Comparison of ENCODE assay signal across 8 mouse cellular contexts in genomic region chr6:88873965-88874867, GRCm38 (mm10). TPM values are rescaled to one million over a fixed set of nuclear protein-coding genes. Genes with fewer than 3 reads are reported as not detected.
DNase-seq lines count a peak whose midpoint lies in the region; ATAC-seq and TF ChIP-seq lines count a peak whose summit lies in the region.

No protein-coding gene starts in this region.

- H3K27ac ChIP-seq in lung, embryonic 14.5 days (ENCODE audit: low read depth), result no peak overlapping the region
- H3K27ac ChIP-seq in limb, embryonic 11.5 days (replicated peaks; ENCODE audit: low read depth, low read length), result no peak overlapping the region
- peak overlapping the region; percentile 77; the same call in 1 of the 2 replicates for H3K27ac ChIP-seq in neural tube, embryonic 12.5 days

- H3K4me2 ChIP-seq in lung, embryonic 14.5 days, result peak overlapping the region; percentile 99
- H3K4me2 ChIP-seq in limb, embryonic 11.5 days (ENCODE audit: low read depth, severe bottlenecking), result peak overlapping the region; percentile 90
- peak overlapping the region; percentile 79 for H3K4me2 ChIP-seq in neural tube, embryonic 12.5 days (replicated peaks)

- no peaks in the 10 kb centered on the region for H3K9me3 ChIP-seq in lung, embryonic 14.5 days (ENCODE audit: low read depth, low read length)
- no peaks in the 10 kb centered on the region for H3K9me3 ChIP-seq in limb, embryonic 11.5 days (ENCODE audit: control insufficient read depth, low read length)
- H3K9me3 ChIP-seq in neural tube, embryonic 12.5 days, result no peaks in the 10 kb centered on the region

- 2% methylated on average over 63 of the region's 74 CpGs for WGBS in lung, embryonic 14.5 days
- 3% methylated on average over 70 of the region's 74 CpGs for WGBS in limb, embryonic 11.5 days
- WGBS in neural tube, embryonic 12.5 days, result 2% methylated on average over 72 of the region's 74 CpGs

- peak overlapping the region; percentile 73 for H3K9ac ChIP-seq in lung, embryonic 14.5 days
- H3K9ac ChIP-seq in limb, embryonic 11.5 days (ENCODE audit: low read length), result peak overlapping the region; percentile 85
- H3K9ac ChIP-seq in neural tube, embryonic 12.5 days, result peak overlapping the region; percentile 90

- H3K36me3 ChIP-seq in lung, embryonic 14.5 days (ENCODE audit: insufficient read depth), result no peaks in the 10 kb centered on the region
- no peaks in the 10 kb centered on the region for H3K36me3 ChIP-seq in limb, embryonic 11.5 days (ENCODE audit: control insufficient read depth, insufficient read depth, low read length)
- H3K36me3 ChIP-seq in neural tube, embryonic 12.5 days, result no peaks in the 10 kb centered on the region

- peak overlapping the region; percentile 76 for H3K4me3 ChIP-seq in lung, embryonic 14.5 days (ENCODE audit: low read depth, low read length)
- H3K4me3 ChIP-seq in limb, embryonic 11.5 days (ENCODE audit: low read depth, low read length), result peak overlapping the region; percentile 62
- peak overlapping the region; percentile 95 for H3K4me3 ChIP-seq in neural tube, embryonic 12.5 days

- peak; percentile 44 to 53 for DNase-seq in adrenal gland, adult (ENCODE audit: inconsistent age in 2 of 2, low spot score in 1 of 2)
- DNase-seq in adrenal gland, adult 18-20 months (ENCODE audit: low spot score in 2 of 2), result no peak
- peak; percentile 34 for DNase-seq in lung, embryonic 14.5 days
- no peak for DNase-seq in lung, postnatal 36 days
- DNase-seq in forelimb bud, embryonic 11.5 days (ENCODE audit: low read depth, low spot score), result peak; percentile 21
- peak; percentile 53 for DNase-seq in limb, embryonic 11.5 days (ENCODE audit: low spot score)
- DNase-seq in Muller cell, postnatal 12 days (ENCODE audit: inconsistent ontology term), result no peak

- H3K4me1 ChIP-seq in lung, embryonic 14.5 days (ENCODE audit: insufficient read depth), result no peaks in the 10 kb centered on the region; the same call in 1 of the 2 replicates
- H3K4me1 ChIP-seq in limb, embryonic 11.5 days (ENCODE audit: control insufficient read depth, insufficient read depth, low read length), result 0 out of 2 replicates have a peak, but pooled peaks cover 2% of the 10 kb centered on the region
- H3K4me1 ChIP-seq in neural tube, embryonic 12.5 days, result peaks cover 43% of the 10 kb centered on the region

- ATAC-seq in lung, embryonic 14.5 days (ENCODE audit: insufficient read depth), result peak; percentile 20
- peak; percentile 63 for ATAC-seq in limb, embryonic 11.5 days (ENCODE audit: insufficient number of reproducible peaks, low FRiP score, low TSS enrichment, low read depth)
- ATAC-seq in neural tube, embryonic 12.5 days (ENCODE audit: low FRiP score, low read depth), result peak; percentile 54

- H3K27me3 ChIP-seq in lung, embryonic 14.5 days (ENCODE audit: insufficient read depth, low read length), result peaks cover 10% of the 10 kb centered on the region; the same call in 1 of the 2 replicates
- peaks cover 4% of the 10 kb centered on the region; the same call in 1 of the 2 replicates for H3K27me3 ChIP-seq in limb, embryonic 11.5 days (ENCODE audit: control insufficient read depth, insufficient read depth, low read length)
- 0 out of 2 replicates have a peak, but pooled peaks cover 3% of the 10 kb centered on the region for H3K27me3 ChIP-seq in neural tube, embryonic 12.5 days (replicated peaks)

- TF ChIP-seq CTCF in lung, embryonic 14.5 days (IDR thresholded peaks at IDR 0.05; ENCODE audit: low read depth), result no peak

RNA-seq across cellular contexts. Expression of gene Podxl2, which starts 0.6 kb away (rescaled TPM):
- 10 to 100 TPM; 41.2 to 69.3 TPM for total RNA-seq in adrenal gland, adult 18-20 months (2021)
- polyA plus RNA-seq in lung, embryonic 14.5 days (2014; fragmentation: Nextera tagmentation; extraction: Ambion mirVana), result 52.0 and 56.7 TPM in 2 replicates
- 49.3 and 50.2 TPM in 2 replicates for polyA plus RNA-seq in limb, embryonic 11.5 days (2014; fragmentation: Nextera tagmentation; extraction: Ambion mirVana)
- 362 and 381 TPM in 2 replicates for polyA plus RNA-seq in neural tube, embryonic 12.5 days (2016; fragmentation: Nextera tagmentation; extraction: Ambion mirVana)

RNA-seq across cellular contexts. Expression of gene Mcm2, which starts 24.4 kb away (rescaled TPM):
- 10 to 100 TPM; 23.7 to 26.9 TPM for total RNA-seq in adrenal gland, adult 18-20 months (2021)
- 153 and 164 TPM in 2 replicates for polyA plus RNA-seq in lung, embryonic 14.5 days (2014; fragmentation: Nextera tagmentation; extraction: Ambion mirVana)
- 228 and 240 TPM in 2 replicates for polyA plus RNA-seq in limb, embryonic 11.5 days (2014; fragmentation: Nextera tagmentation; extraction: Ambion mirVana)
- 120 and 127 TPM in 2 replicates for polyA plus RNA-seq in neural tube, embryonic 12.5 days (2016; fragmentation: Nextera tagmentation; extraction: Ambion mirVana)

RNA-seq across cellular contexts. Expression of gene Tpra1, which starts 27.8 kb away (rescaled TPM):
- 100 to 1,000 TPM; 103 to 106 TPM for total RNA-seq in adrenal gland, adult 18-20 months (2021)
- 49.4 and 53.6 TPM in 2 replicates for polyA plus RNA-seq in lung, embryonic 14.5 days (2014; fragmentation: Nextera tagmentation; extraction: Ambion mirVana)
- 45.4 and 47.8 TPM in 2 replicates for polyA plus RNA-seq in limb, embryonic 11.5 days (2014; fragmentation: Nextera tagmentation; extraction: Ambion mirVana)
- 60.6 and 61.2 TPM in 2 replicates for polyA plus RNA-seq in neural tube, embryonic 12.5 days (2016; fragmentation: Nextera tagmentation; extraction: Ambion mirVana)

RNA-seq across cellular contexts. Expression of gene Abtb1, which starts 32.4 kb away (rescaled TPM):
- 10 to 100 TPM; 17.1 to 25.0 TPM for total RNA-seq in adrenal gland, adult 18-20 months (2021)
- 29.5 and 34.7 TPM in 2 replicates for polyA plus RNA-seq in lung, embryonic 14.5 days (2014; fragmentation: Nextera tagmentation; extraction: Ambion mirVana)
- polyA plus RNA-seq in limb, embryonic 11.5 days (2014; fragmentation: Nextera tagmentation; extraction: Ambion mirVana), result 19.1 and 19.3 TPM in 2 replicates
- polyA plus RNA-seq in neural tube, embryonic 12.5 days (2016; fragmentation: Nextera tagmentation; extraction: Ambion mirVana), result 37.3 and 38.2 TPM in 2 replicates

Comparison
In these comparisons a context has a peak if more than half of its experiments do, and no peak if none do; other contexts are left out.
1. DNase-seq: peak in adrenal gland, adult (2 of 2), lung, embryonic 14.5 days (single experiment), forelimb bud, embryonic 11.5 days (single experiment) and limb, embryonic 11.5 days (single experiment); none in adrenal gland, adult 18-20 months (0 of 2), lung, postnatal 36 days (single experiment) and Muller cell, postnatal 12 days (single experiment).
2. Peak in every context shown above with its lines, with median percentiles within 50 percentile points of each other: ATAC-seq, H3K4me2 ChIP-seq, H3K4me3 ChIP-seq and H3K9ac ChIP-seq.